Mouse (Mus musculus): ENCODE results near the gene 4930595D18Rik. TPM values are rescaled to one million over a fixed set of nuclear protein-coding genes. Genes with fewer than 3 reads are reported as not detected.

Gene 4930595D18Rik
- polyA plus RNA-seq, 1 experiment from 2014 or later = not detected

- Histone ChIP-seq H3K36me3 (no peaks in the 10 kb centered on the region), H3K9ac (replicated peaks) (no peak overlapping the region), H3K4me2 (no peak overlapping the region), H3K4me1 (replicated peaks) (peaks cover 24% of the 10 kb centered on the region), H3K9me3 (no peaks in the 10 kb centered on the region), H3K27ac (peak overlapping the region; percentile 45; the same call in 1 of the 2 replicates), H3K4me3 (replicated peaks) (no peak overlapping the region), H3K27me3 (peaks cover 16% of the 10 kb centered on the region)
- ATAC-seq (ENCODE audit: insufficient number of reproducible peaks, insufficient read depth, low FRiP score, low TSS enrichment, low read depth) = no peak
- WGBS = 72% methylated on average over 7 of the region's 7 CpGs
These were observed 31.1 kb downstream of the 4930595D18Rik start for GRCm38 (mm10) chr12:111152981-111153710.

- Histone ChIP-seq H3K4me2 (no peak overlapping the region), H3K27ac (no peak overlapping the region), H3K27me3 (peaks cover 14% of the 10 kb centered on the region), H3K36me3 (no peaks in the 10 kb centered on the region), H3K9ac (replicated peaks) (no peak overlapping the region), H3K9me3 (no peaks in the 10 kb centered on the region), H3K4me3 (replicated peaks) (no peak overlapping the region), H3K4me1 (replicated peaks) (peaks cover 24% of the 10 kb centered on the region)
- WGBS = 89% methylated on average over 6 of the region's 6 CpGs
- ATAC-seq (ENCODE audit: insufficient number of reproducible peaks, insufficient read depth, low FRiP score, low TSS enrichment, low read depth) = no peak
These were observed 31.7 kb downstream of the 4930595D18Rik start for GRCm38 (mm10) chr12:111152579-111152978.

DNA sequence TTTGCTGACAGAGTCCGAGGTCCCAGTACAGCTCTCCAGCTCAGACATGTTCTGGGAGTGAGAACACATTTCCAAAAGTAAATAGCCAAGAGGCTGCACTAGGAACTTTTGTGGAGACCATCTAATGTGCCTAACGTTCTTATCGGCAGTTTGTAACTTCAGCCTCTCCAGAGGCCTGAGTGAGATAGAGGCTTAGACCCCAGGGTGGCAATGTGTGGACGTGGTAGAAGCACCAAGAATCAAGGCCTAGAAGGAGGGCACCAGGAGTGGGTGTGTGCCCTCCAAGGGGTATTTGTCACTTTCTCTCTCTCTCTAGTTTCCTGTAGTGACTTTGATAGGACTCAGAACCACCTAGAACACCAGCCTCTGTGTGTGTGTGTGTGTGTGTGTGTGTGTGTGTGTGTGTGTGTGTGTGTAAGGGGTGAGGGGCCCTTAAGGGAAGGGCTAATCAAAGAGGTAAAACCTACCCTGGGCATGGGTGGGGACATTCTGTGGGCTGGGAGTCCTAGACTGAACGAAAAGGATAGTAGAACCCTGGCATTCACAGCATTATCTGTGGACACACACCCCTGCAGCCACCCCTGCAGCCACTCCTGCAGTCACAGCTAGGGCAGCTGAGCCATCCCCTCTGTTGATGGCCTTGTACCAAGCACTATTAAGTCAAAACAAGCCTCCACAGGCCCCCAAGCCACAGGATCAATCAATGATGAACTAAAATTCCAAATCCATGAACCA, 32.7 kb downstream of the 4930595D18Rik start:
- no peaks in the 10 kb centered on the region for H3K9me3 ChIP-seq

DNA sequence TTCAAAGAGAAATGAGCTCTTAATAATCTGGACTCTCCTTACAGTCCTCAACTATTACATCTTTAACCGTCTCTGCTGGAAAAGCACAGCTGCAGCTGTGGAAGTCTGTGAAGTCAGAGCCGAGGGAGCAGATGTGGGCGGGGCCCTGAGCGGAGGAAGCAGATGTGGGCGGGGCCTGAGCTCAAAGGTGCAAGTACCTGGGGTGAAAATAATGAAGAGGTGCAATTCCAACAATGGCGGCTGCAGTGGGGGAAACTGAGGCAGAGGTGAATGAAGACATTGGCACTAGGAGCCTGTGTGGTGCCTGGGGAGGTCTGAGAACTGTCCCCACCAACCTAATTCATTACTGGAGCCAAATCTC, 34.1 kb downstream of the 4930595D18Rik start:
- WGBS = 3% methylated on average over 6 of the region's 6 CpGs
- Histone ChIP-seq H3K27me3 (peaks cover 14% of the 10 kb centered on the region), H3K4me2 (no peak overlapping the region), H3K9me3 (no peaks in the 10 kb centered on the region), H3K4me1 (replicated peaks) (peaks cover 30% of the 10 kb centered on the region), H3K4me3 (replicated peaks) (no peak overlapping the region), H3K9ac (replicated peaks) (no peak overlapping the region), H3K36me3 (no peaks in the 10 kb centered on the region), H3K27ac (no peak overlapping the region)
- no peak for ATAC-seq (ENCODE audit: insufficient number of reproducible peaks, insufficient read depth, low FRiP score, low TSS enrichment, low read depth)

More for the DNA sequence above, 32.7 kb downstream of the 4930595D18Rik start:
- WGBS = 87% methylated on average over 5 of the region's 5 CpGs
- ATAC-seq (ENCODE audit: insufficient number of reproducible peaks, insufficient read depth, low FRiP score, low TSS enrichment, low read depth) = no peak
- H3K27me3 ChIP-seq = peaks cover 14% of the 10 kb centered on the region
- H3K27ac ChIP-seq = no peak overlapping the region
- no peak overlapping the region for H3K4me2 ChIP-seq
- H3K4me3 ChIP-seq (replicated peaks) = no peak overlapping the region
- no peak overlapping the region for H3K9ac ChIP-seq (replicated peaks)
- peaks cover 24% of the 10 kb centered on the region for H3K4me1 ChIP-seq (replicated peaks)
- H3K36me3 ChIP-seq = no peaks in the 10 kb centered on the region

- H3K9ac ChIP-seq (replicated peaks) = no peak overlapping the region
- ATAC-seq (ENCODE audit: insufficient number of reproducible peaks, insufficient read depth, low FRiP score, low TSS enrichment, low read depth) = no peak
- H3K4me1 ChIP-seq (replicated peaks) = peaks cover 33% of the 10 kb centered on the region
- H3K27me3 ChIP-seq = peaks cover 14% of the 10 kb centered on the region
- H3K36me3 ChIP-seq = no peaks in the 10 kb centered on the region
- H3K27ac ChIP-seq = no peak overlapping the region
- H3K9me3 ChIP-seq = no peaks in the 10 kb centered on the region
- H3K4me3 ChIP-seq (replicated peaks) = no peak overlapping the region
- WGBS = 61% methylated on average over 17 of the region's 17 CpGs
- no peak overlapping the region for H3K4me2 ChIP-seq
These were observed 34.6 kb downstream of the 4930595D18Rik start for GRCm38 (mm10) chr12:111149495-111150235.

GRCm38 (mm10) chr12:111145269-111145668, 39.0 kb downstream of the 4930595D18Rik start:
- H3K36me3 ChIP-seq = no peaks in the 10 kb centered on the region
- no peak overlapping the region for H3K4me2 ChIP-seq
- H3K27me3 ChIP-seq = peaks cover 14% of the 10 kb centered on the region
- no peak overlapping the region for H3K9ac ChIP-seq (replicated peaks)
- H3K4me3 ChIP-seq (replicated peaks) = no peak overlapping the region
- no peak for ATAC-seq (ENCODE audit: insufficient number of reproducible peaks, insufficient read depth, low FRiP score, low TSS enrichment, low read depth)
- H3K4me1 ChIP-seq (replicated peaks) = peaks cover 25% of the 10 kb centered on the region
- H3K9me3 ChIP-seq = no peaks in the 10 kb centered on the region
- WGBS = 50% methylated on average over 9 of the region's 9 CpGs
- no peak overlapping the region for H3K27ac ChIP-seq

DNA sequence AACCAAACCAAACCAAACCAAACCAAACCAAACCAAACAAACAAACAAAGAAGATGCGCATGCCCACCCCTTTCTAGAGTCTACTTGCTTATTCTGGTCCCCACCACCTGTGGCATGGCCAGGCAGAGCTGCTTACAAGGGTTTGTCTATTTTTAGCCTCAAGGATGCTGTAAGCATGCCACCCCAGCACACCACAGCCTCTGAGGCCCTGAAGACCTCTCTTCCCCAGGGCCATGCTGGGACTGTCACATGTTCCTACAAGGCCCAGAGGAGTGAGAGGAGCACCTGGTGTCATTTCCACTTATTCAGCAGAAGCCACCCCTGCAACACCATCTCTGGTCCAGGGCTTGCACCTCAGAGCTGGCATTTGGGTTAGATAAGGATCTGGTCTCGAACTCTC, 39.7 kb downstream of the 4930595D18Rik start:
- Histone ChIP-seq H3K4me1 (replicated peaks) (peaks cover 21% of the 10 kb centered on the region; the same call in 1 of the 2 replicates), H3K27me3 (peaks cover 13% of the 10 kb centered on the region), H3K4me3 (replicated peaks) (no peak overlapping the region), H3K4me2 (no peak overlapping the region), H3K27ac (no peak overlapping the region), H3K36me3 (no peaks in the 10 kb centered on the region), H3K9me3 (0 out of 2 replicates have a peak, but pooled peaks cover under 1% of the 10 kb centered on the region), H3K9ac (replicated peaks) (no peak overlapping the region)
- 92% methylated on average over 2 of the region's 2 CpGs for WGBS
- no peak for ATAC-seq (ENCODE audit: insufficient number of reproducible peaks, insufficient read depth, low FRiP score, low TSS enrichment, low read depth)

GRCm38 (mm10) chr12:111143509-111144063, 40.7 kb downstream of the 4930595D18Rik start:
- Histone ChIP-seq H3K27me3 (peaks cover 3% of the 10 kb centered on the region), H3K4me3 (replicated peaks) (no peak overlapping the region), H3K4me1 (replicated peaks) (peaks cover 21% of the 10 kb centered on the region; the same call in 1 of the 2 replicates), H3K27ac (no peak overlapping the region), H3K4me2 (0 out of 2 replicates have a peak overlapping the region, but pooled peaks have one; percentile 1), H3K36me3 (no peaks in the 10 kb centered on the region), H3K9me3 (0 out of 2 replicates have a peak, but pooled peaks cover 9% of the 10 kb centered on the region), H3K9ac (replicated peaks) (no peak overlapping the region; the same call in 1 of the 2 replicates)
- 72% methylated on average over 16 of the region's 16 CpGs for WGBS
- no peak for ATAC-seq (ENCODE audit: insufficient number of reproducible peaks, insufficient read depth, low FRiP score, low TSS enrichment, low read depth)

GRCm38 (mm10) chr12:111143005-111143508, 41.2 kb downstream of the 4930595D18Rik start:
- H3K4me3 ChIP-seq (replicated peaks) = no peak overlapping the region

DNA sequence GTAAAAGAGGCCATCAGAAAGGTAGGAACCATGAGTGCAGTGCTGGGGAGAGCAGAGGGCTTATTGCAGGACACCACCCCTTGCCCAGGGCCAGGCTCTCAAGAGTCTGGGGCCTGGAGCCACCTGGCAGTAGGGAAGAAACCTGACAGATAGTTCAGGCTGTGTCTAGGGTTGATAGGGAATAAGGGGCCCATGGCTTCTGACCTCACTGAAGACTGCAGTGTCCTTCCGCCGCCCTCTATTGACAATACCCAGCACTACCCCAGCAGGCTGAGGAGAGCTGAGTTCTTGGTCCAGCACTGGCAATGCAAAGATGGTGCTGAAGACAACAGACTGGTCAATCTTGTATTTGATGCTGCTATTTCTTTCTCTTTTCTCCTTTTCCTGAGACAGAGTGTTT, 47.2 kb downstream of the 4930595D18Rik start:
- Histone ChIP-seq H3K4me2 (no peak overlapping the region), H3K9ac (replicated peaks) (no peak overlapping the region), H3K9me3 (0 out of 2 replicates have a peak, but pooled peaks cover 16% of the 10 kb centered on the region), H3K27me3 (no peaks in the 10 kb centered on the region), H3K36me3 (no peaks in the 10 kb centered on the region), H3K4me3 (replicated peaks) (no peak overlapping the region), H3K4me1 (replicated peaks) (no peaks in the 10 kb centered on the region), H3K27ac (no peak overlapping the region)
- WGBS = 58% methylated on average over 2 of the region's 2 CpGs
- no peak for ATAC-seq (ENCODE audit: insufficient number of reproducible peaks, insufficient read depth, low FRiP score, low TSS enrichment, low read depth)

More at GRCm38 (mm10) chr12:111143005-111143508, 41.2 kb downstream of the 4930595D18Rik start:
- Histone ChIP-seq H3K36me3 (no peaks in the 10 kb centered on the region), H3K27ac (no peak overlapping the region), H3K4me1 (replicated peaks) (peaks cover 21% of the 10 kb centered on the region; the same call in 1 of the 2 replicates), H3K27me3 (no peaks in the 10 kb centered on the region; the same call in 1 of the 2 replicates), H3K9me3 (0 out of 2 replicates have a peak, but pooled peaks cover 10% of the 10 kb centered on the region), H3K9ac (replicated peaks) (no peak overlapping the region), H3K4me2 (0 out of 2 replicates have a peak overlapping the region, but pooled peaks have one; percentile 1)
- 25% methylated on average over 12 of the region's 12 CpGs for WGBS
- no peak for ATAC-seq (ENCODE audit: insufficient number of reproducible peaks, insufficient read depth, low FRiP score, low TSS enrichment, low read depth)

All from limb, embryonic 12.5 days (tissue).